Mouse (Mus musculus) liver, embryonic 14.5 days (tissue): Measurements from ENCODE around the gene Rhot2. TPM values are rescaled to one million over a fixed set of nuclear protein-coding genes. Genes with fewer than 3 reads are reported as not detected.
"Not testable (repeated sequence)": the region's sequence is repeated elsewhere in the genome, so short reads cannot be mapped to it uniquely, and the experiment has no call there.

ENCODE experiments used
- ATAC-seq: fragments of 200-750 bp; cut with Nextera tagmentation; 2 replicates; pipeline ENCODE4 v1.8.0; 2017; ENCODE audit warnings: moderate number of reproducible peaks, mild to moderate bottlenecking, moderate library complexity; ENCODE audit not compliant: insufficient read depth
- DNase-seq, 3 experiments: peaks; one replicate each; pipeline ENCODE4 v3.0.0-alpha.2; 2012 to 2013; ENCODE audit warnings: low read depth in 3 of 3, low spot score in 3 of 3
- H3K27ac ChIP-seq: fragments of 300-500 bp; sonication (generic); 2 replicates; pipeline ENCODE4 v1.5.1; 2014; ENCODE audit warnings: moderate library complexity, mild to moderate bottlenecking, control low read depth, inconsistent platforms
- H3K27me3 ChIP-seq: fragments of 300-500 bp; sonication (generic); 2 replicates; pipeline ENCODE4 v1.6.1; 2014; ENCODE audit warnings: mild to moderate bottlenecking, low read length, moderate library complexity; ENCODE audit not compliant: control insufficient read depth, insufficient read depth
- H3K36me3 ChIP-seq: fragments of 300-500 bp; sonication (generic); replicated peaks from 2 replicates; pipeline ENCODE4 v1.6.1; 2014; ENCODE audit warnings: low read depth; ENCODE audit not compliant: control insufficient read depth, insufficient read depth
- H3K4me1 ChIP-seq, 2 experiments: fragments of 200-500 bp in 1 of 2; fragments of 300-500 bp in 1 of 2; sonication (generic) in 1 of 2; replicated peaks; 2 replicates each; pipeline ENCODE4 v1.6.1; 2012 to 2014; ENCODE audit warnings: antibody characterized with exemption in 1 of 2, inconsistent platforms in 1 of 2, low read length in 1 of 2; ENCODE audit not compliant: control insufficient read depth in 2 of 2, insufficient read depth in 2 of 2
- H3K4me2 ChIP-seq: fragments of 300-500 bp; sonication (generic); 2 replicates; pipeline ENCODE4 v1.6.1; 2014; ENCODE audit warnings: low read depth, mild to moderate bottlenecking, control low read depth, moderate library complexity
- H3K4me3 ChIP-seq, 2 experiments: fragments of 200-500 bp in 1 of 2; fragments of 300-500 bp in 1 of 2; sonication (generic) in 1 of 2; 2 replicates each; pipeline ENCODE4 v1.5.1; 2012 to 2014; ENCODE audit warnings: low read depth in 2 of 2, low read length in 2 of 2, mild to moderate bottlenecking in 2 of 2, control low read depth in 1 of 2, inconsistent platforms in 1 of 2, moderate library complexity in 1 of 2; ENCODE audit not compliant: insufficient read depth in 1 of 2
- H3K9ac ChIP-seq: fragments of 300-500 bp; sonication (generic); replicated peaks from 2 replicates; pipeline ENCODE4 v1.6.1; 2014; ENCODE audit warnings: mild to moderate bottlenecking, control low read depth, moderate library complexity
- H3K9me3 ChIP-seq: fragments of 300-500 bp; sonication (generic); 2 replicates; pipeline ENCODE4 v1.6.1; 2016; ENCODE audit warnings: low read length, mixed read lengths; ENCODE audit not compliant: control insufficient read depth
- CTCF ChIP-seq: IDR thresholded peaks from 2 replicates; pipeline ENCODE4 v1.5.1; 2016; ENCODE audit warnings: antibody characterized with exemption, low read depth, control low read depth
- EP300 ChIP-seq: IDR thresholded peaks from 2 replicates; pipeline ENCODE4 v1.6.1; 2016; ENCODE audit warnings: antibody characterized with exemption, low read depth
- WGBS: fragments of 180-500 bp; shearing (Covaris S2); extraction: QIAGEN DNeasy Blood & Tissue Kit; methylation state at CpG from one replicate; pipeline ENCODE4 v1.1.7; 2014; ENCODE audit not compliant: insufficient replicate concordance; 5-methylcytosine and 5-hydroxymethylcytosine counted together
- polyA plus RNA-seq, 2 experiments: library from polyadenylated mRNA; depleted of rRNA in 1 of 2; stranded (reverse) in 1 of 2; unstranded in 1 of 2; fragments of >200 nt; fragmentation: Nextera tagmentation in 1 of 2; extraction: Ambion mirVana in 1 of 2; gene quantifications; 2 replicates each; pipeline versions ENCODE4 v1.2.1 to v1.2.3; 2012 to 2014

The Rhot2 gene
- polyA plus RNA-seq, 2 experiments = 4.2 to 33.3 TPM

DNA sequence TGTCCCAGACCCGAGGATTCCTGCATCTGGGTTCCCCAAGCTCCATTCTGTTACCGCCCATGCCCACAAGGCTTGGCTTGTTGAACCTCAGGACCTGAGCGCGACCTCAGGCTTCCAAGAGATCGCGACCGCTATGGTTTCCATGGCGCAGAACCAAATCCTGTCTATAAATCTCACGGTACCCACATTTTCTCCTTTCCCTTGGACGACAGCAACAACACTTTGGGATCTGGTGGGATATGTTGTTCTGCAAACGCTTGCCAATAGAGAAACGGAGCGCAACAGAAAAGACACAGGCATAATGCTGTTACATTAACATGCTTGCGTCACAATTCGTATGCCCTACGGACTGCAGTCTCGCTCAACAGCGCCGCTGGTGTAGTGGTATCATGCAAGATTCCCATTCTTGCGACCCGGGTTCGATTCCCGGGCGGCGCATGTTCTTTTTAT lies 30.1 kb upstream of the Rhot2 start, which contains the start of gene Mettl26:
Gene Mettl26 (plus strand): TSS at position 354 of the 450 bp plus-strand sequence.
- Histone ChIP-seq H3K9me3 (no peaks in the 10 kb centered on the region), H3K4me3 (peak within 1 kb of the TSS; percentile 91 to 93), H3K9ac (peak within 1 kb of the TSS; percentile 75), H3K27ac (peak within 1 kb of the TSS; percentile 86), H3K4me2 (peak within 1 kb of the TSS; percentile 94), H3K4me1 (peaks cover 4 to 13% of the 10 kb centered on the region in 2 experiments), H3K27me3 (no peaks in the 10 kb centered on the region), H3K36me3 (peaks cover 3% of the 10 kb centered on the region; the same call in 1 of the 2 replicates)
- DNase-seq = peak; percentile 77
- WGBS = under 1% methylated on average over 25 of the region's 25 CpGs
- ATAC-seq = peak; percentile 79
- TF ChIP-seq EP300 (no peak), CTCF (0 out of 2 replicates have a peak, but pooled peaks have one; percentile 39)

GRCm38 (mm10) chr17:25874148-25874720 lies 29.6 kb upstream of the Rhot2 start:
- Histone ChIP-seq H3K27me3 (no peaks in the 10 kb centered on the region), H3K4me2 (peak overlapping the region; percentile 94), H3K9ac (peak overlapping the region; percentile 56), H3K9me3 (no peaks in the 10 kb centered on the region), H3K4me3 (peak overlapping the region; percentile 91 to 93), H3K4me1 (peaks cover 4 to 13% of the 10 kb centered on the region in 2 experiments), H3K27ac (peak overlapping the region; percentile 56), H3K36me3 (peaks cover 3% of the 10 kb centered on the region; the same call in 1 of the 2 replicates)
- ATAC-seq (no peak), DNase-seq (no peak)
- TF ChIP-seq CTCF (no peak), EP300 (no peak)
- WGBS = 9% methylated on average over 14 of the region's 14 CpGs

DNA sequence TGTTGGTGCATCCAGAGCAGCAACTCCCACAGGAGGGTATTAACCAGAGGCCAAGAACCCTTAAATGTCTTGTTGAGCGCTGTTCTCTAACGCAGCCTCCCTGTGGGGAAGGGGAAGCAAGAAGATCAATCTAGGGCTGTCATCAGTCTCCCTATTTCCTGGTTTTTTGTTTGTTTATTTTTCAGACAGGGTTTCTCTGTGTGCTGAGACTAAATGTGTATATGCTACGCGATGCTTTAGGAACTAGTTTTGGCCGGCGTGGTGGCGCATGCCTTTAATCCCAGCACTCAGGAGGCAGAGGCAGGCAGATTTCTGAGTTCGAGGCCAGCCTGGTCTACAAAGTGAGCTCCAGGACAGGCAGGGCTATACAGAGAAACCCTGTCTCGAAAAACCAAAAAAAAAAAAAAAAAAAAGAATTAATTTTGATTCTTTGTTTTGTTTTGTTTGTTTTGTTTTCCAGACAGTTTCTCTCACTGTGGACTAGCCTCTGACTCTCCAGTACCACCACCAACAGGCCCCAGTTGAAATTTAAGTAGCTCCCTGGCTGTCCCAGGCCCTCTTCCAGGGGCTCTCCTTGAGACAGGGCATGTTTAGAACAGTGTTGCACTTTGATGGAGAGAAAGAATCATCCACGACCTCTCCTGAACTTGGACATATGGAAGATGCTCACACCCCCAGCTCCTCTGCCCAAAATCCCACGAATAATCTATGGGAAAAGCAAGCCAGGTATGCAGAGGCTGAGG lies 28.9 kb upstream of the Rhot2 start:
- H3K9ac ChIP-seq = no peak overlapping the region; the same call in 1 of the 2 replicates
- H3K9me3 ChIP-seq = no peaks in the 10 kb centered on the region
- TF ChIP-seq EP300 (no peak), CTCF (no peak)
- H3K4me1 ChIP-seq = peaks cover 4 to 16% of the 10 kb centered on the region in 2 experiments
- ATAC-seq (no peak), DNase-seq (no peak)
- peak overlapping the region; percentile 91 to 93; a peak in 3 of 4 replicates for H3K4me3 ChIP-seq
- H3K27me3 ChIP-seq = no peaks in the 10 kb centered on the region
- peak overlapping the region; percentile 94 for H3K4me2 ChIP-seq
- 66% methylated on average over 11 of the region's 11 CpGs for WGBS
- peaks cover 3% of the 10 kb centered on the region; the same call in 1 of the 2 replicates for H3K36me3 ChIP-seq
- H3K27ac ChIP-seq = no peak overlapping the region

- Histone ChIP-seq H3K4me1 (peaks cover 4 to 20% of the 10 kb centered on the region in 2 experiments), H3K27me3 (no peaks in the 10 kb centered on the region), H3K27ac (no peak overlapping the region), H3K4me3 (no peak overlapping the region), H3K36me3 (peaks cover under 1% of the 10 kb centered on the region; the same call in 1 of the 2 replicates), H3K4me2 (no peak overlapping the region), H3K9me3 (no peaks in the 10 kb centered on the region), H3K9ac (no peak overlapping the region)
- no peak for DNase-seq
- no peak for ATAC-seq
- TF ChIP-seq EP300 (no peak), CTCF (no peak)
- 68% methylated on average over 3 of the region's 3 CpGs for WGBS
Observed at GRCm38 (mm10) chr17:25872676-25873075, 28.0 kb upstream of the Rhot2 start.

DNA sequence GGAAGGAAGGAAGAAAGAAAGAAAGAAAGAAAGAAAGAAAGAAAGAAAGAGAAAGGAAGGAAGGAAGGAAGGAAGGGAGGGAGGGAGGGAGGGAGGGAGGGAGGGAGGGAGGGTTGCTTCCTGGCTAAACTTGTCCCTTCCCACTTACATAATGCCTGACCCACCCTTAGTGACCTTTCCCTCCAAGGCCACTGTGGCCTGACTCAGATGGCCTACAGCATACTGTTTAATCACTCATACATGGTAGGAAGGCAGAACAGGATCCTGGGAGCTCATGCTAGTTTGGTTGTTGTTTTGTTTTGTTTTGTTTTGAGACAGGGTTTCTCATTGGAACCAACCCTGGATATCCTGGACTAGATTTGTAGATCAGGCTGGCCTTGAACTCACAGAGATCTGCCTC lies 26.9 kb upstream of the Rhot2 start:
- DNase-seq, H3K27ac ChIP-seq, H3K36me3 ChIP-seq, ATAC-seq, H3K9ac ChIP-seq, H3K9me3 ChIP-seq, H3K4me2 ChIP-seq, H3K4me3 ChIP-seq, H3K27me3 ChIP-seq: not testable (repeated sequence)
- H3K4me1 ChIP-seq = peaks cover 4 to 24% of the 10 kb centered on the region in 2 experiments
